Mouse (Mus musculus) gastrocnemius, adult 8-10 months (tissue): ENCODE measurements around the gene Zfp444. TPM values are rescaled to one million over a fixed set of nuclear protein-coding genes. Genes with fewer than 3 reads are reported as not detected.
"Not testable (repeated sequence)": the region's sequence is repeated elsewhere in the genome, so short reads cannot be mapped to it uniquely, and the experiment has no call there.

Experiments
- DNase-seq, 2 experiments: peaks; one replicate each; pipeline ENCODE4 v3.0.0; 2022; ENCODE audit warnings: low spot score in 2 of 2
- total RNA-seq, 4 experiments: library from RNA; stranded (reverse); gene quantifications; 2 replicates each; pipeline ENCODE4 v1.2.4; 2022

The Zfp444 gene
- total RNA-seq, 4 experiments from 2014 or later = 5.5 to 8.7 (median 7.4) TPM

GRCm38 (mm10) chr7:6161541-6161940, 10.5 kb upstream of the Zfp444 start:
- DNase-seq = no peak

- no peak for DNase-seq
Observed at GRCm38 (mm10) chr7:6162172-6162571, 9.9 kb upstream of the Zfp444 start.

GRCm38 (mm10) chr7:6164671-6165070, 7.4 kb upstream of the Zfp444 start:
- no peak for DNase-seq

- no peak for DNase-seq
Observed at GRCm38 (mm10) chr7:6169403-6169802, 2.6 kb upstream of the Zfp444 start.

- DNase-seq = no peak
Observed at GRCm38 (mm10) chr7:6170391-6170790, 1.6 kb upstream of the Zfp444 start.

GRCm38 (mm10) chr7:6170871-6171270, 1.2 kb upstream of the Zfp444 start:
- no peak for DNase-seq

GRCm38 (mm10) chr7:6171444-6172005, 501 bp upstream of the Zfp444 start:
- DNase-seq = peak; percentile 38 to 48

- no peak for DNase-seq
Observed at GRCm38 (mm10) chr7:6172674-6173244, 733 bp downstream of the Zfp444 start.

GRCm38 (mm10) chr7:6173872-6174271, 1.8 kb downstream of the Zfp444 start:
- DNase-seq = no peak

- not testable (repeated sequence) for DNase-seq
Observed at GRCm38 (mm10) chr7:6174365-6174987, 2.5 kb downstream of the Zfp444 start.

GRCm38 (mm10) chr7:6179013-6179412, 7.0 kb downstream of the Zfp444 start:
- no peak for DNase-seq

GRCm38 (mm10) chr7:6182882-6183281, 10.9 kb downstream of the Zfp444 start:
- DNase-seq = no peak

GRCm38 (mm10) chr7:6183802-6184201, 11.8 kb downstream of the Zfp444 start:
- DNase-seq = no peak

GRCm38 (mm10) chr7:6184521-6184920, 12.5 kb downstream of the Zfp444 start:
- peak; percentile 22 to 34 for DNase-seq

GRCm38 (mm10) chr7:6185391-6185790, 13.4 kb downstream of the Zfp444 start:
- no peak for DNase-seq

- no peak for DNase-seq
Observed at GRCm38 (mm10) chr7:6186176-6186575, 14.2 kb downstream of the Zfp444 start.

- no peak for DNase-seq
Observed at GRCm38 (mm10) chr7:6186756-6187155, 14.7 kb downstream of the Zfp444 start.

GRCm38 (mm10) chr7:6189542-6189941, 17.5 kb downstream of the Zfp444 start:
- DNase-seq = no peak

- DNase-seq = peak; percentile 49 to 55
Observed at GRCm38 (mm10) chr7:6191376-6191775, 19.4 kb downstream of the Zfp444 start.

- DNase-seq = no peak
Observed at GRCm38 (mm10) chr7:6194129-6194528, 22.1 kb downstream of the Zfp444 start.

GRCm38 (mm10) chr7:6195777-6196176, 23.8 kb downstream of the Zfp444 start:
- no peak for DNase-seq

GRCm38 (mm10) chr7:6196790-6197189, 24.8 kb downstream of the Zfp444 start, which contains the start of gene Galp:
Galp (plus strand) TSS chr7:6197090.
- DNase-seq = no peak

GRCm38 (mm10) chr7:6204200-6204599, 32.2 kb downstream of the Zfp444 start:
- no peak for DNase-seq
